Mouse (Mus musculus) heart, adult 2 months (tissue): Measurements from ENCODE around the gene Agap1.

ENCODE experiments used
- CTCF ChIP-seq: fragments of 200-600 bp; IDR thresholded peaks from 2 replicates; pipeline ENCODE4 v1.8.1; 2022; ENCODE audit warnings: antibody characterized with exemption, mild to moderate bottlenecking, moderate library complexity
- POLR2A ChIP-seq: fragments of 200-500 bp; IDR thresholded peaks from 2 replicates; pipeline ENCODE4 v1.6.1; 2011; ENCODE audit warnings: mild to moderate bottlenecking, low read depth, low read length, control low read depth; ENCODE audit not compliant: insufficient read depth

- TF ChIP-seq CTCF (no peak), POLR2A (no peak)
Measured at GRCm38 (mm10) chr1:89912392-89912791, 457.8 kb downstream of the Agap1 start.
